Mouse (Mus musculus) bone marrow macrophage, adult 2 months (primary cell): ENCODE data around the gene Shroom4.

Experiments
- CTCF ChIP-seq: IDR thresholded peaks from 2 replicates; pipeline ENCODE4 v1.5.1; 2012; ENCODE audit warnings: low read depth, mild to moderate bottlenecking, low read length, moderate library complexity
- POLR2A ChIP-seq: IDR thresholded peaks from 2 replicates; pipeline ENCODE4 v1.6.1; 2012; ENCODE audit warnings: mild to moderate bottlenecking, low read depth, low read length, borderline replicate concordance

DNA sequence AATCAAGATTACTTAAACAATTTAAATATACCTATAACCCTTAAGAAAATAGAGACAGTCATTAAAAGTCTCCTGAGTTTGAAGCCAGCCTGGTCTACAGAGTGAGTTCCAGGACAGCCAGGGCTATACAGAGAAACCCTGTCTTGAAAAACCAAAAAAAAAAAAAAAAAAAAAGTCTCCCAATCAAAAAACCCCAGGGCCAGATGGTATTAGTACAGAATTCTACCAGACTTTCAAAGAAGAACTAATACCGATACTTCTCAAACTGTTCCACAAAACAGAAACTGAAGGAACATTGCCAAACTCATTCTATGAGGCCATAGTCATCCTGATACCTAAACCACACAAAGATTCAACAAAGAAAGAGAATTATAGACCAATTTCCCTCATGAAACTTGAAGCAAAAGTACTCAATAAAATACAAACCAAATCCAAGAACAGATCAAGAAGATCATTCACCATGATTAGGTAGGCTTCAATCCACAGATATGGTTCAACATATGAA, 259.2 kb downstream of the Shroom4 start:
- TF ChIP-seq POLR2A (no peak), CTCF (no peak)
